Mouse (Mus musculus) 3134 (cell line): ENCODE results near the gene Ccdc38.

Experiments used
- DNase-seq: peaks from one replicate; pipeline ENCODE4 v3.0.0-alpha.2; 2011; ENCODE audit warnings: low spot score; ENCODE audit not compliant: insufficient read length; ENCODE audit errors: extremely low read depth

The Ccdc38 gene

DNA sequence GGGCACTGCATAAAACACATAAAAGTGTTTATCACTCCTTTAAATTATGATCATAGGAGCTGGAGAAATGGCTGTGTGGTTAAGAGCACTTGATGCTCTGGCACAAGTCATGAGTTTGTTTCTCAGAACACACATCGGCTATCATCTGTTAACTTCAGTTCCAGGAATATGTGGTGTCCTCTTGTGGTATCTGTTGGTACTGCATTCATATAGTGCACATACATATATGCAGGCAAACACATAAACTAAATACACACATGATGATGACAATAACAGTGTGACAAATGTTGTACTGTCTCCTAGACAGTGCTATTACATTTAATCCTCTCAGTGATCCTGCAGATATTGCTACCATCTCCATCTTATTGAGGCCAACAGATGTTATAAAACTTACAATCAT lies 62.8 kb downstream of the Ccdc38 start:
- DNase-seq: no peak

DNA sequence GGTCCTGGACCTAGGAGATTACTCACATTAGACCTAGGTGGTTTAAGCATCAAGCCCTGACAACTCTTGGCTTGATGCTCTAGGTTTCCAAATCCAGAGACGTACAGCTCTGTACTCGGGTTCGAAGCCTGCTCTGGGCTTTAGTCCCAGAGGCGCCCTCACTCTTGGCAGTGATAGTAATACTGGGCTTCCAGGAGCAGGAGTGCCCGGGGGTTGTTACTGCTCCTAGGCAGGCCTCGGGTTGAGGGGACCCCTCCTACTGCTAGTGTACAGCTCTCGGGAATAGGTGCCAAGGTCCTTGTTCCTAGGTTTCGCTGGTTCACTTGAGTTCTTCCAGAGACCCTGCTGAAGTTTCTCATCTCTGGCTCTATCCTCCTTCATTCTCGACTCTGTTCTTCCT lies 65.9 kb downstream of the Ccdc38 start:
- no peak for DNase-seq

DNA sequence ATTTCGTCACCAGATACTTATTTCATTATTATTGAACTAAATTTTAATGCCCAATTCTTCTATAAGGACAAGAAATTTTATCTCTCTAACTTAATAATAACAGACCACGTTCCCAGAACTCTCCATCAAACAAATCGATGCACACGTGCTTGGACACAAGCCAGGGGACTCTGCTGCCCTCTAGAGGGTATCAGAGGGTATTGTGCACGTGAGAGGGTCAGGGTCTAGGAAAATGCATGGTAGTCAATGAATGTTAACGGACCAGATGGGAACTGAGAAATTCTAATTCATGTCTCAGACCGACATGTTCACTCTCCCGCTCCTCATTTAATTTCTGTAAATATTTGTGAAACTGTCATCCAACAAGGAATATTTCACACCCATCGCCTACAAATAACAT lies 67.6 kb downstream of the Ccdc38 start:
- no peak for DNase-seq

DNA sequence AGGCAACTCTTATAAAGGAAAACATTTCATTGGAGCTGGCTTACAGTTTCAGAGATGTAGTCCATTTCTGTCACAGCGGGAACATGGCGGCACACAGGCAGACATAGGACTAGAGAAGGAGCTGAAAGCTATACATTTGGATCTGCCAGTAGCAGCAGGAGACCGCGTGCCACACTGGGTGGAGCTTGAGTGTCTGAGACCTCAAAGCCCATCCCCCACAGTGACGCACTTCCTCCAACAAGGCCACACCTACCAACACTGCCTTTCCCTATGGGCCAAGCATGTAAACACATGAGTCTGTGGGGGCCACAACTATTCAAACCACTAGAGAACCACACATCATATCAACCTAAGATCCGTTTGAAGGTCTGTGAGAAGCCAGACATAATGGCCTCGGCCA lies 68.8 kb downstream of the Ccdc38 start:
- DNase-seq: no peak

DNA sequence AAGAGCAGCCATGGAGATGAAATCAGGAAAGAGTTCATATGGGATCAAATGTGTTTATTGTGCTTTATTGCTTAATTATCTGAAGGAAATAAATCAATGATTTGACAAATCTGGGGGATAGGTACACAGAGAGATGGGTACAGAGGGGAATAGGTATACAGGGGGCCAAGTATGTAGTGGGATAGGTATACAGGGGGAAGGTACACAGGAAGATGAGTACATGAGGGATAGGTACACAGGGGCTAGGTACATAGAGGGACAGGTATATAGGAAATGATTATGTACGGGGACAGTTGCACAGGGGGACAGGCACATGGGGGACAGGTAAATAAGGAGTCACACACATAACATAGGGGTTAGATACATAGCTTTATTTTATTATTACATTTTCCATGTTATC lies 70.5 kb downstream of the Ccdc38 start:
- DNase-seq: no peak

DNA sequence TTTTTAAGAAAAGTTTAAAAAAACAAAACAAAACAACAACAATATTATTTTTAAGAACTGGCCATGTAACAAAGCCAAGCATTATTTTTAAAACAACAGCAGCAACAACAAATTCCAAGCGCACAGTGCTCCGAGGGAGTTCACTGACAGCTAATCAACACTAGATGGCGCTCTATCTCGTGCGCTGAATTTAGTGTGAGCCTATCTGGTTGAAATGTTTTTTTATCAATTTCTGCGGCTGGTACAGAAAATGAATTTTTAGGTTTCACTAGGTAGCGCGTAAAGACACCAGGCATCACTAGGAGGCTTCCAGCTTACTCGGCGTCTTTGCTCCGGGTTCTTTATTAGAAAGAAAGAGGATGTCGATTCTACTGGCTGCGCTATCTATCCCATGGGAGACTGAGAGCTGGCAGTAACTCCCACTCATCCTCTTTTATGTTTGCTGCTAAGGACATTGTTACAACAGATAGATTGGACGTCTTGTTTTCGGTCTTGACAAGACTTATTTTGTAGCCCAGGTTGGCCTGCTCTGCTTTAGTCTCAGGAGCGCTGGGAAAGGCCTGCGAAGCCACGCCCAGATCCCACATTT lies 71.1 kb downstream of the Ccdc38 start:
- DNase-seq: no peak

DNA sequence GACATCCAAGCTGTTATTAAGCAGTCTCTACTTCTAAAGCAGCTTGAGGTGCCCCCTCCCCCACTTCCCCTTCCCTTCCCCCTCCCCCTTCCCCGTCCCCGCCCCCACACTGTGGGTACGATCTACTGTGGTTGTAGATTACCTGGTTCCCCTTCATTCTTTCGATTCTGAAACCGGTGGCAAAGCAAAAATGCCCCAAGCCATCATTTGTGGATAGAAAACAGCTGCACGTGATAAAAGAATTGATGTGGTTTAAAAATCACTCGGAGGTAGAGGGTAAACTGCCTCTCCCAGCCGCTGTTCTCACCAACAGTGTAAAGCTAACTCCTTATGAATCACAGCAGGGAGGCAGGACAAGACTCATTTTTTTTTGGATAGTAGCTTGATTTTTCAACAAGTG lies 74.4 kb downstream of the Ccdc38 start:
- DNase-seq: no peak

DNA sequence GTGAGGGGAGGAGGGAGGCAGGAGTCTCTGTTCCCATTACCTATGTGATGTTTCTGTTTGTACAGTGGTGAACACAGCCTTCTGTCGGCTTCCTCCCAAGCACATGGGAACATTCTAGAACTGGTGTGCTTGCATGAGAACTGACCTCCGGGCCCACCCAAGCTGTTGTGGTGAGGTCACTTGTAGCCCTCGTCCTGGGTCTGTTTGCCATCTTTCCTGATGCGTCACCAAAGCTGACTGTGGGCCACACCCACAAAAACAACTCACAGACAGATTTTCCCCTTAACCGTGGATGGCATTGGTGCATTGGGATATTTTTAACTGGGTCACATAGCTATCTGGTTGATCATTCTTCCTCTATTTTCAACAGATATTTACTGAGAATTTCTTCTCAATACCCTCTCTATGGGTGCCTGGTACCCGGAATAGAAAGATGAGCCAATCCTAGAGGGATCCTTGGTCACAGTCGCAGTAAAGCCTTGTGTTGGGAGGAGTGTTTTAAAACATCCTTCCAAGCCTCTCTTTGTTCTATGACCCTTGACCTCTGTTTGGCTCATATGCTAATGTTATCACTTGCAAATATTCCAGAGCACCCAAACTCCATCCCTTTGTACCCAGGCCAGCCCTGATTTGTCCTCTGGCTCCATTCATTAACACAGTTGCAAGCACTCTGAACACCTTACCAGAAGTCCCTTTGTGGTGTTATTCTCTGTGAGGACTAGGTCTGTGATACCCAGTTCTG lies 80.2 kb downstream of the Ccdc38 start:
- peak; percentile 49 for DNase-seq

DNA sequence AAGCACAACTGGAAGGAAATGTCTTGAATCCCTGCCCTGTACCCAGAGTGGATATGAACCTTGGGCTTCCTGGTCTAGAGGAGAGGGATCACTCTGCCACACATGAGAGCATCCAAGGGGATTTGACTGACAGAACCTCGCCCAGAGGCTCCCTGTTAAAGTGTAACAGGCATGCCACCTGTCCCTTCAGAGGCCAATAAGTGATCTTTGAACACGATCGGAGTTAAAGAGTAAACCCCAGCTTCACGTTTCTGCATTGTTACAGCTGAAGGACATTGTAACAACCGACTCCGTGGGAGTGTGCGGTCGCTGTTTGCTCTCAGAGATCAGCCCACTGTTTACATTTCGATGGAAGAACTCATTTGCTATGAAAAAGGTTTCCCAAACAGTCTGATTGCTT lies 83.3 kb downstream of the Ccdc38 start:
- DNase-seq: no peak

DNA sequence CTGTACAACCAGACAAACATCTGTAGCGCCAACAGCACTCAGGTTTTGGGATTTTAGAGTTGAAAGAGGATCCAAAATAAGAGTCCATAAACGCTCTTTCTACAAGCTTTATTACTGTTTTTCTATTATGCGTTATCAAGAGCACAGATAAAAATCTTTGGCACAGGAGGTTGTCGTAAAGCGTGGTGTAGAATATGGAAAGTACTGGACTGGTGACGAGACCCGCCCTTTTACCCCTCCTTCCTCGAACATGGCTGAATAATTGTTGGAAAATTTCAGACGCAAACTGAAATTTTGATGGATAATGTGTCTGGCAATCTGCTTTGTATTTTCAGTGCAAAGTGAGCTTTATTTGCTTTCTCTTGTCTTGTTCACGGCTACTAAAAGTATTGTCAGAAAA lies 83.7 kb downstream of the Ccdc38 start:
- DNase-seq: no peak

DNA sequence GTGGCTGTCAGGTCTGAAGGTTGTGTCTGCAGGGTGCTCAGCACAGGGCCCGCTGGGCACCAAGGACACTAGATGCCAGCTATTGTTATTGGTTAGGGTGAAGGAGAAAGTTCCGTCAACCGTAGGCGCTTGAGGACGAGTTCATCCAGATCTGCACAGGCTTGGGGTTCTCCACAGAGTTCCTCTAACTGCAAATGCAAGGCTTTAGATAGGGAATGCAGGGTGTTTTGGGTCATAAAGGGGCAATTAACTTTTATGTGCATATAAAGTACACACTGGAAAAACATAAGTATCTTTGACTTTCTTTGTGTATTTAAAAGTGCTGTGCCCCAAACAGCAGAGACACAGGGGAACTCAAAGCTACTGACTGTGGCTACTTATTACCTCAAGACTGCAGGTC lies 89.9 kb downstream of the Ccdc38 start:
- no peak for DNase-seq

DNA sequence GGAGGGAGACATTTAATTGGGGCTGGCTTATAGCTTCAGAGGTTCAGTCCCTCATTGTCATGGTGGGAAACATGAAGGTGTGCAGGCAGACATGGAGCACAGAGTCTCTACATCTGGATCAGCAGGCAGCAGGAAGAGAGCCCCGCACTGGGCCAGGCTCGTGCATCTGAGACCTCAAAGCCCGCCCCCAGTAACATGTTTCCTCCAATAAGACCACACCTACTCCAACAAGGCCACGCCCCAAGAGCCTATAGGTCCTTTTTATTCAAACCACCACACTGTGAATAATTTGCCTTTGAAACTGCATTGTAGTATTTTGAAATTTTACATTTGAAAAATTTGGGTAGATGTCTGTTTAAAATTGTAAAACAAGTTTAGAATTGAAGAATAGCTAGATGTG lies 91.7 kb downstream of the Ccdc38 start:
- no peak for DNase-seq

DNA sequence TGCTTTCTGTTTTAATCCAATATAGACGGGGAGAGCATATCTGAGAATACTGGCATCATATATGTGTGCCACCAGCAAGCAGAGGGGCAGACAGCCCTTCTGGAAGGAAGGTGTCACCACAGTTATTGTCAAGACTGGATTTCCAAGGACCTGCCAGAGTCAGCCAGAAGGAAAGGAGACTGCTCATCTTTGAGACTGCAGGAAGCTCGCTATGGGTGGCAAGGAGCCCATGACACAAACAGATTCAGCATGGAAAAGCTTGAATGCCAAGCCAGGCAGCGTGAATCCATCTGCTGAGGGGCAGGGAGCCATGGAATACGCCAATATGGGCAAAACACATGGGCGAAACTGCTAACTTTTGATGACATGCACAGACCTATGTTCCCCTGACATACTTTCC lies 93.1 kb downstream of the Ccdc38 start:
- no peak for DNase-seq
